Mouse (Mus musculus) forebrain, embryonic 16.5 days (tissue): ENCODE data around the gene Fntb. TPM values are rescaled to one million over a fixed set of nuclear protein-coding genes. Genes with fewer than 3 reads are reported as not detected.

ENCODE experiments used
- ATAC-seq: fragments of 200-750 bp; cut with Nextera tagmentation; 2 replicates; pipeline ENCODE4 v1.8.0; 2017; ENCODE audit warnings: mild to moderate bottlenecking, moderate library complexity
- H3K27ac ChIP-seq: fragments of 300-500 bp; sonication (generic); 2 replicates; pipeline ENCODE4 v1.5.1; 2014; ENCODE audit warnings: low read length, control low read depth
- H3K27me3 ChIP-seq: fragments of 300-500 bp; sonication (generic); replicated peaks from 2 replicates; pipeline ENCODE4 v1.6.1; 2014; ENCODE audit warnings: low read length; ENCODE audit not compliant: control insufficient read depth, insufficient read depth
- H3K36me3 ChIP-seq: fragments of 300-500 bp; sonication (generic); 2 replicates; pipeline ENCODE4 v1.6.1; 2014; ENCODE audit not compliant: control insufficient read depth, insufficient read depth
- H3K4me1 ChIP-seq: fragments of 300-500 bp; sonication (generic); replicated peaks from 2 replicates; pipeline ENCODE4 v1.6.1; 2014; ENCODE audit warnings: low read length; ENCODE audit not compliant: control insufficient read depth, insufficient read depth
- H3K4me2 ChIP-seq: fragments of 300-500 bp; sonication (generic); 2 replicates; pipeline ENCODE4 v1.6.1; 2014; ENCODE audit warnings: mild to moderate bottlenecking, low read length, control low read depth
- H3K4me3 ChIP-seq: fragments of 300-500 bp; sonication (generic); replicated peaks from 2 replicates; pipeline ENCODE4 v1.5.1; 2014; ENCODE audit warnings: mild to moderate bottlenecking, low read length, control low read depth
- H3K9ac ChIP-seq: fragments of 300-500 bp; sonication (generic); replicated peaks from 2 replicates; pipeline ENCODE4 v1.6.1; 2014; ENCODE audit warnings: low read depth, low read length, control low read depth
- H3K9me3 ChIP-seq: fragments of 300-500 bp; sonication (generic); 2 replicates; pipeline ENCODE4 v1.6.1; 2016; ENCODE audit warnings: low read length; ENCODE audit not compliant: control insufficient read depth
- WGBS: fragments of 180-500 bp; shearing (Covaris S2); extraction: QIAGEN DNeasy Blood & Tissue Kit; methylation state at CpG from one replicate; pipeline ENCODE4 v1.1.7; 2014; 5-methylcytosine and 5-hydroxymethylcytosine counted together
- polyA plus RNA-seq: library from polyadenylated mRNA; unstranded; fragments of >200 nt; fragmentation: Nextera tagmentation; extraction: Ambion mirVana; gene quantifications from 2 replicates; pipeline ENCODE4 v1.2.1, GENCODE M21; 2015

Fntb gene
- polyA plus RNA-seq, 1 experiment from 2014 or later: 38.0 TPM

GRCm38 (mm10) chr12:76899261-76899975 is 134.0 kb downstream of the Fntb start:
- ATAC-seq: no peak
- H3K27ac ChIP-seq: no peak overlapping the region
- no peaks in the 10 kb centered on the region for H3K27me3 ChIP-seq
- peaks cover 4% of the 10 kb centered on the region; the same call in 1 of the 2 replicates for H3K36me3 ChIP-seq
- H3K9ac ChIP-seq: no peak overlapping the region
- WGBS: 92% methylated on average over 10 of the region's 10 CpGs
- H3K4me1 ChIP-seq: peaks cover 6% of the 10 kb centered on the region; the same call in 1 of the 2 replicates
- no peak overlapping the region for H3K4me3 ChIP-seq
- no peak overlapping the region for H3K4me2 ChIP-seq
- H3K9me3 ChIP-seq: no peaks in the 10 kb centered on the region

GRCm38 (mm10) chr12:76901508-76902294 is 136.3 kb downstream of the Fntb start:
- ATAC-seq: no peak
- no peaks in the 10 kb centered on the region for H3K9me3 ChIP-seq
- no peaks in the 10 kb centered on the region for H3K4me1 ChIP-seq
- 87% methylated on average over 3 of the region's 3 CpGs for WGBS
- H3K27me3 ChIP-seq: no peaks in the 10 kb centered on the region
- H3K4me2 ChIP-seq: no peak overlapping the region
- H3K9ac ChIP-seq: no peak overlapping the region
- no peak overlapping the region for H3K4me3 ChIP-seq
- no peak overlapping the region for H3K27ac ChIP-seq
- peaks cover 4% of the 10 kb centered on the region; the same call in 1 of the 2 replicates for H3K36me3 ChIP-seq

- no peak overlapping the region for H3K4me3 ChIP-seq
- no peaks in the 10 kb centered on the region for H3K9me3 ChIP-seq
- peaks cover 2% of the 10 kb centered on the region; the same call in 1 of the 2 replicates for H3K36me3 ChIP-seq
- H3K27me3 ChIP-seq: no peaks in the 10 kb centered on the region
- no peak overlapping the region for H3K4me2 ChIP-seq
- no peaks in the 10 kb centered on the region for H3K4me1 ChIP-seq
- H3K27ac ChIP-seq: no peak overlapping the region
- ATAC-seq: no peak
- H3K9ac ChIP-seq: no peak overlapping the region
- WGBS: 93% methylated on average over 1 of the region's 1 CpGs
Observed at GRCm38 (mm10) chr12:76906278-76906677, 140.9 kb downstream of the Fntb start.

GRCm38 (mm10) chr12:76909218-76909617 is 143.8 kb downstream of the Fntb start:
- no peak overlapping the region for H3K4me3 ChIP-seq
- H3K9me3 ChIP-seq: no peaks in the 10 kb centered on the region
- H3K36me3 ChIP-seq: no peaks in the 10 kb centered on the region; the same call in 1 of the 2 replicates
- H3K4me2 ChIP-seq: no peak overlapping the region
- WGBS: 94% methylated on average over 5 of the region's 5 CpGs
- no peaks in the 10 kb centered on the region for H3K27me3 ChIP-seq
- no peaks in the 10 kb centered on the region for H3K4me1 ChIP-seq
- H3K9ac ChIP-seq: no peak overlapping the region
- ATAC-seq: no peak
- H3K27ac ChIP-seq: no peak overlapping the region

- H3K9me3 ChIP-seq: no peaks in the 10 kb centered on the region
- ATAC-seq: no peak
- H3K4me3 ChIP-seq: no peak overlapping the region
- WGBS: 71% methylated on average over 11 of the region's 11 CpGs
- no peaks in the 10 kb centered on the region for H3K27me3 ChIP-seq
- H3K36me3 ChIP-seq: no peaks in the 10 kb centered on the region; the same call in 1 of the 2 replicates
- H3K4me2 ChIP-seq: no peak overlapping the region
- no peak overlapping the region for H3K27ac ChIP-seq
- no peaks in the 10 kb centered on the region for H3K4me1 ChIP-seq
- no peak overlapping the region for H3K9ac ChIP-seq
Observed at GRCm38 (mm10) chr12:76910258-76910940, 145.0 kb downstream of the Fntb start.

- Histone ChIP-seq H3K4me3 (no peak overlapping the region), H3K27ac (no peak overlapping the region), H3K9me3 (no peaks in the 10 kb centered on the region), H3K9ac (no peak overlapping the region), H3K27me3 (no peaks in the 10 kb centered on the region), H3K36me3 (0 out of 2 replicates have a peak, but pooled peaks cover under 1% of the 10 kb centered on the region), H3K4me2 (no peak overlapping the region), H3K4me1 (no peaks in the 10 kb centered on the region)
- WGBS: 62% methylated on average over 16 of the region's 16 CpGs
- no peak for ATAC-seq
Observed at GRCm38 (mm10) chr12:76911171-76911726, 145.9 kb downstream of the Fntb start.

- Histone ChIP-seq H3K4me1 (no peaks in the 10 kb centered on the region), H3K27ac (no peak overlapping the region), H3K9ac (no peak overlapping the region), H3K4me2 (no peak overlapping the region), H3K27me3 (no peaks in the 10 kb centered on the region), H3K4me3 (no peak overlapping the region), H3K36me3 (0 out of 2 replicates have a peak, but pooled peaks cover 3% of the 10 kb centered on the region), H3K9me3 (no peaks in the 10 kb centered on the region)
- 85% methylated on average over 9 of the region's 9 CpGs for WGBS
- ATAC-seq: no peak
Observed at GRCm38 (mm10) chr12:76912193-76912592, 146.8 kb downstream of the Fntb start.

- 0 out of 2 replicates have a peak, but pooled peaks cover 3% of the 10 kb centered on the region for H3K36me3 ChIP-seq
- no peaks in the 10 kb centered on the region for H3K4me1 ChIP-seq
- H3K4me2 ChIP-seq: no peak overlapping the region
- H3K27ac ChIP-seq: no peak overlapping the region
- no peaks in the 10 kb centered on the region for H3K9me3 ChIP-seq
- no peak for ATAC-seq
- WGBS: 95% methylated on average over 11 of the region's 11 CpGs
- no peaks in the 10 kb centered on the region for H3K27me3 ChIP-seq
- no peak overlapping the region for H3K4me3 ChIP-seq
- no peak overlapping the region for H3K9ac ChIP-seq
Observed at GRCm38 (mm10) chr12:76916163-76916562, 150.8 kb downstream of the Fntb start.

GRCm38 (mm10) chr12:76918113-76918512 is 152.7 kb downstream of the Fntb start:
- H3K9ac ChIP-seq: no peak overlapping the region
- H3K36me3 ChIP-seq: peaks cover 3% of the 10 kb centered on the region; the same call in 1 of the 2 replicates
- no peak overlapping the region for H3K4me3 ChIP-seq
- H3K27ac ChIP-seq: no peak overlapping the region
- H3K27me3 ChIP-seq: no peaks in the 10 kb centered on the region
- no peaks in the 10 kb centered on the region for H3K9me3 ChIP-seq
- H3K4me2 ChIP-seq: no peak overlapping the region
- H3K4me1 ChIP-seq: no peaks in the 10 kb centered on the region
- WGBS: 75% methylated on average over 6 of the region's 6 CpGs
- no peak for ATAC-seq
